Mouse (Mus musculus) megakaryocyte, adult 5-6 weeks (primary cell): ENCODE measurements at regions not wholly inside any gene's neighbourhood (a gene's known extent, or its start where the extent isn't known, plus 50 kb on each side); places are given as distances from the start of the nearest gene placed in this dataset.

Experiments
- ATAC-seq: 2 replicates; pipeline ENCODE4 v1.8.0; 2016; ENCODE audit warnings: mild to moderate bottlenecking, inconsistent platforms; ENCODE audit not compliant: poor library complexity, severe bottlenecking

- ATAC-seq: no peak
Measured at GRCm38 (mm10) chr10:124305644-124306043, 1041.8 kb downstream of the Fam19a2 start.

- ATAC-seq: no peak
Measured at GRCm38 (mm10) chr10:124318761-124319160, 1055.0 kb downstream of the Fam19a2 start.

GRCm38 (mm10) chr10:124320191-124321110 lies 1056.7 kb downstream of the Fam19a2 start:
- ATAC-seq: no peak

- ATAC-seq: no peak
Measured at GRCm38 (mm10) chr10:124332491-124332890, 1056.8 kb downstream of the Slc16a7 start.

GRCm38 (mm10) chr10:124338923-124339322 lies 1050.3 kb downstream of the Slc16a7 start:
- ATAC-seq: no peak

- no peak for ATAC-seq
Measured at GRCm38 (mm10) chr10:124349300-124349699, 1040.0 kb downstream of the Slc16a7 start.

GRCm38 (mm10) chr10:124362795-124363194 lies 1026.5 kb downstream of the Slc16a7 start:
- ATAC-seq: no peak

GRCm38 (mm10) chr10:124370994-124371393 lies 1018.3 kb downstream of the Slc16a7 start:
- no peak for ATAC-seq

GRCm38 (mm10) chr10:124402647-124403046 lies 986.6 kb downstream of the Slc16a7 start:
- ATAC-seq: no peak

GRCm38 (mm10) chr10:124409633-124410032 lies 979.6 kb downstream of the Slc16a7 start:
- no peak for ATAC-seq

GRCm38 (mm10) chr10:124416531-124416930 lies 972.7 kb downstream of the Slc16a7 start:
- no peak for ATAC-seq

GRCm38 (mm10) chr10:124423418-124423817 lies 965.8 kb downstream of the Slc16a7 start:
- ATAC-seq: no peak
